Mouse (Mus musculus) heart, adult 8-10 months (tissue): ENCODE measurements around the gene Zfand2b. TPM values are rescaled to one million over a fixed set of nuclear protein-coding genes. Genes with fewer than 3 reads are reported as not detected.
A peak's percentile ranks its signal among the peaks of the same experiment; 100 is the strongest.

ENCODE experiments used
- DNase-seq: peaks from one replicate; pipeline ENCODE4 v3.0.0; 2022; ENCODE audit warnings: low spot score
- microRNA-seq: library from miRNA; unstranded; fragments of <30 nt; microRNA quantifications from one replicate; pipeline ENCODE4 v1.2.0, GENCODE M21; 2022
- total RNA-seq, 4 experiments: library from RNA; stranded (reverse); gene quantifications; 2 replicates each; pipeline ENCODE4 v1.2.4; 2022

The Zfand2b gene
- total RNA-seq, 4 experiments from 2014 or later = 14.6 to 16.9 (median 15.7) TPM

DNA sequence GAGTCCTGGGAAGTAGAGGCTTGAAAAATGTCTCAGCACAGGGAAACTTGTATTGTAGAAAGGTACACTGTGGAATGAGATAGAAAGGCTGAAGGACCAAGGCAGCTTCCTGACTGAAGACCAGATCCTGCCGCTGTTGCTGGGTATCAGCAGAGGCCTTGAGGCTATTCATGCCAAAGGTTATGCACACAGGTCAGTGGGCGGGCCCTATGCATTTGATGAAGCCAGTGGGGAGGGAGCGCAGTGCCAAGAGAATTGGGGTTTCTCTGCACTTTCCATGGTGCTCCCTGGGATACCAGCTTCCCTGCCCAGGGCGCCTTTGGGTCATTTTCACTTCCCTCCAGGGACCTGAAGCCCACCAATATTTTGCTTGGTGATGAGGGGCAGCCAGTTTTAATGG, 44.1 kb downstream of the Zfand2b start:
- no peak for DNase-seq

GRCm38 (mm10) chr1:75213096-75213495, 44.6 kb downstream of the Zfand2b start:
- no peak for DNase-seq

- DNase-seq = no peak
Observed at GRCm38 (mm10) chr1:75214442-75214841, 46.0 kb downstream of the Zfand2b start.

DNA sequence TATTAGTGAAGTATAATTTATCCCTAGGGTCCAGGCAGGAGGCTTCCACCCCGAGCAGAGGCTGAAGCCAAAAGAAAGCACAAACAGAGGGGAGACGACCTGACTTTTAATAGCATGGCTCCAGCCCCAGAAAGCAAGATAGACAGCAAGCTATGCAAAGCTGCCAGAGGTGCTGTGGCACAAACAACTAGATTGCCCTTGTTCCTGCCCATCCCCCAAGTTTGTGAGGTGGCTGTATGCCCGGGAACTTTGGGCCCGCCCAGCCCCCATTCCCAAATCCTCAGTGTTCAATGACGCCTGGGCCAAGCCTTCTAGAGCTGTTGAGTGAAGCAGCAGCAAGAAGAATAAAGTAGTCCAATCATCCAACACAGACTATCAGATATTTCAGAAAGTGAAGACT, 46.4 kb downstream of the Zfand2b start:
- peak; percentile 79 for DNase-seq

DNA sequence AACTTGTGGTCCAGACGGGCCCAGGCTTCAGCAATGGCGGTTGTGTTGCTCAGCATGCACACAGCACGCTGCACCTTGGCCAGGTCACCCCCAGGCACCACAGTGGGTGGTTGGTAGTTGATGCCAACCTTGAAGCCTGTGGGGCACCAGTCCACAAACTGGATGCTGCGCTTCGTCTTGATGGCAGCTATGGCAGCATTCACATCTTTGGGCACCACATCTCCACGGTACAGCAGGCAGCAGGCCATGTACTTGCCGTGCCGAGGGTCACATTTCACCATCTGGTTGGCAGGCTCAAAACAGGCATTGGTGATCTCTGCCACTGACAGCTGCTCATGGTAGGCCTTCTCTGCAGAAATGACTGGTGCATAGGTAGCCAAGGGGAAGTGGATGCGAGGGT, 47.3 kb downstream of the Zfand2b start:
- DNase-seq = no peak

DNA sequence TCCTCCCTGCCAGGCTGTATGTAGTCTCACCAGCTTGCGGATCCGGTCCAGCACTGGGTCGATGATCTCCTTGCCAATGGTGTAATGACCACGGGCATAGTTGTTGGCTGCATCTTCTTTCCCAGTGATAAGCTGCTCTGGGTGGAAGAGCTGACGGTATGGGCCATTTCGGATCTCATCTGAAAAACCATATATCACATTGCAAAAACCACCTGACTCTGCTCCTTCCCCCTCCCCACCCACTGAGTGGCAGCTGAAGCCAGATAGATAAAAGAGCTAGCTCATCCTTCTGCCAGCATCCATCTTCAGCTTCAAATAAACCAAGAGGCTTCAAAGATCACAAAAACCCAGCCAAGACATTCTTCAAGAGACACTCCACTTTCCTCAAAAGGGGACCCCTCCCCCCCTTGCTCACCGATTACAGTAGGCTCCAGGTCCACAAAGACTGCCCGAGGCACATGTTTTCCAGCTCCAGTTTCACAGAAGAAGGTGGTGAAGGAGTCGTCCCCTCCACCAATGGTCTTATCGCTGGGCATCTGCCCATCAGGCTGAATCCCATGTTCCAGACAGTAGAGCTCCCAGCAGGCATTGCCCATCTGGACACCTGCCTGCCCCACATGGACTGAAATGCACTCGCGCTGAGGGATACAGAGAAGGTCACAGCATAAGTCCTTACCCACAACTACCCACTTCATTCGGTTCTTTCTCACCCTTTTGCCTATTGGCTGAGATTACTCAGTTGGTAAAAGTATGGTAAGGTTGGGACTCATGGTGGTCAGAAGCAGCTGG, 48.5 kb downstream of the Zfand2b start:
- DNase-seq = peak; percentile 57

DNA sequence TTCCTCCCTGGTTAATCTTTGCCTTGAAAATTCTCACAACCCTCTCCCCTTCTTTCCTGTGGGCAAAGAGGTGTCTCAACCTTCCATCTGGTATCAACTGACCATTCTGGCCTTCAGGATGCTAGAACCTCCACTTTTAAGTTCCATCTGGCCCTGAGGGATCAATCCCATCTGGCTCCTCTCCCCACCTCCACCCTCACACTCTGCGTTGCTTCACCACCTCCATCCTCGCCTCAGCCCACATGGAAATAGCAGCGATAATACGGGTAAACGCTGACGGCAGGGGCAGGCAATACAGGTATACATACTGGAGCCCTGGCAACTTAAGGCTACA, 49.4 kb downstream of the Zfand2b start:
- DNase-seq = no peak

GRCm38 (mm10) chr1:75218227-75219001, 50.0 kb downstream of the Zfand2b start:
- peak; percentile 71 for DNase-seq

- DNase-seq = peak; percentile 89
Observed at GRCm38 (mm10) chr1:75219078-75219477, 50.6 kb downstream of the Zfand2b start.

DNA sequence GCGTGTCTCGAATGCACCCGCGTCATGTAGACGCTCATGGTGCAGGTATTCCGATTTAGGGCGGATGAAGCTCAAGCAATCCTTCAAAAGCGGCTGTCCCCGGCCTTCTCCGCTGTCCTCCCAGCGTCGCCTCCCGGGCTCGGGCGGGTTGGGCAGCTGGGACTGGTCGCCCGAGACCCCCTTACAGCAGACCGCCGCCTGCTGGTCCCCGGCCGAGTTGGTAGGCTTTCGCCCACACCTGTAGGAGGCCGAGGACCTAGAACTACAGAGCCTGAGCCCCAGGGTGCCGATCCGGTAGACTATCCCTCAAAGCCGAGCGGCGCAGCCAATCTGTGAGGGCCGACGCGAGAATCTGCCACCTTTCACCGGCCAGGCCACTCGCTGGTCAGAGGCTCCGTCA, 51.1 kb downstream of the Zfand2b start, which contains the start of gene Tuba4a:
Tuba4a (minus strand) TSS at position 335 of the 400 bp plus-strand sequence.
- DNase-seq = no peak

Small RNAs within 50 kb of the gene (microRNA-seq; reads per million reads assigned to microRNA genes)
- gene Gm27943 = not detected

Other genes with a start within 250 kb of the Zfand2b start
- not detected for gene Cfap65, start 233.0 kb upstream of the Zfand2b start, total RNA-seq
- gene Ihh, start 217.0 kb upstream of the Zfand2b start, total RNA-seq = under 1 TPM in 1 of 4 experiments, not detected in 3; 0.24 TPM
- gene Nhej1, start 43.4 kb upstream of the Zfand2b start, total RNA-seq = 1 to 10 TPM; 3.7 to 5.2 (median 4.6) TPM
- under 1 TPM; 0.53 to 0.71 (median 0.61) TPM for gene Slc23a3, start 34.8 kb upstream of the Zfand2b start, total RNA-seq
- gene Cnppd1, start 25.9 kb upstream of the Zfand2b start, total RNA-seq = 10 to 100 TPM; 19.8 to 26.4 (median 21.0) TPM
- gene Retreg2, start 25.9 kb upstream of the Zfand2b start, total RNA-seq = 10 to 100 TPM; 15.8 to 24.8 (median 20.7) TPM
- 10 to 100 TPM; 24.7 to 34.9 (median 28.8) TPM for gene Abcb6, start 11.7 kb downstream of the Zfand2b start, total RNA-seq
- gene Ankzf1, start 23.5 kb downstream of the Zfand2b start, total RNA-seq = 10 to 100 TPM in 2 of 4 experiments, 1 to 10 TPM in 2; 7.7 to 13.9 (median 10.2) TPM
- 10 to 100 TPM; 67.6 to 77.9 (median 71.6) TPM for gene Atg9a, start 23.6 kb downstream of the Zfand2b start, total RNA-seq
- 1 to 10 TPM; 1.1 to 4.1 (median 2.3) TPM for gene Glb1l, start 42.2 kb downstream of the Zfand2b start, total RNA-seq
- 10 to 100 TPM; 29.3 to 44.0 (median 36.4) TPM for gene Stk16, start 42.2 kb downstream of the Zfand2b start, total RNA-seq
- 1,000 to 10,000 TPM in 1 of 4 experiments, 100 to 1,000 TPM in 3; 786 to 1,317 (median 908) TPM for gene Tuba4a, start 51.2 kb downstream of the Zfand2b start, total RNA-seq
- gene A630095N17Rik, start 63.5 kb downstream of the Zfand2b start, total RNA-seq = not detected
- gene Dnajb2, start 67.8 kb downstream of the Zfand2b start, total RNA-seq = 100 to 1,000 TPM; 102 to 135 (median 117) TPM
- 1 to 10 TPM; 1.4 to 3.2 (median 1.8) TPM for gene Ptprn, start 95.9 kb downstream of the Zfand2b start, total RNA-seq
- gene Resp18, start 109.8 kb downstream of the Zfand2b start, total RNA-seq = not detected
- gene Dnpep, start 149.3 kb downstream of the Zfand2b start, total RNA-seq = 10 to 100 TPM; 85.4 to 89.1 (median 86.9) TPM
- gene Des, start 191.7 kb downstream of the Zfand2b start, total RNA-seq = 1,000 to 10,000 TPM; 1,263 to 1,551 (median 1,367) TPM
- gene Speg, start 206.7 kb downstream of the Zfand2b start, total RNA-seq = 100 to 1,000 TPM; 131 to 145 (median 137) TPM